Mouse (Mus musculus) cortical plate, adult 2 months (tissue): Measurements from ENCODE around the gene Hoxa11.

Experiments used
- CTCF ChIP-seq: fragments of 200-500 bp; IDR thresholded peaks from 2 replicates; pipeline ENCODE4 v1.5.1; 2011; ENCODE audit warnings: mild to moderate bottlenecking, control low read depth, low read length; ENCODE audit not compliant: insufficient read depth; ENCODE audit errors: extremely low read depth
- POLR2A ChIP-seq: fragments of 200-500 bp; IDR thresholded peaks from 2 replicates; pipeline ENCODE4 v1.6.1; 2011; ENCODE audit warnings: mild to moderate bottlenecking, low read length, control low read depth; ENCODE audit not compliant: insufficient read depth; ENCODE audit errors: extremely low read depth

DNA sequence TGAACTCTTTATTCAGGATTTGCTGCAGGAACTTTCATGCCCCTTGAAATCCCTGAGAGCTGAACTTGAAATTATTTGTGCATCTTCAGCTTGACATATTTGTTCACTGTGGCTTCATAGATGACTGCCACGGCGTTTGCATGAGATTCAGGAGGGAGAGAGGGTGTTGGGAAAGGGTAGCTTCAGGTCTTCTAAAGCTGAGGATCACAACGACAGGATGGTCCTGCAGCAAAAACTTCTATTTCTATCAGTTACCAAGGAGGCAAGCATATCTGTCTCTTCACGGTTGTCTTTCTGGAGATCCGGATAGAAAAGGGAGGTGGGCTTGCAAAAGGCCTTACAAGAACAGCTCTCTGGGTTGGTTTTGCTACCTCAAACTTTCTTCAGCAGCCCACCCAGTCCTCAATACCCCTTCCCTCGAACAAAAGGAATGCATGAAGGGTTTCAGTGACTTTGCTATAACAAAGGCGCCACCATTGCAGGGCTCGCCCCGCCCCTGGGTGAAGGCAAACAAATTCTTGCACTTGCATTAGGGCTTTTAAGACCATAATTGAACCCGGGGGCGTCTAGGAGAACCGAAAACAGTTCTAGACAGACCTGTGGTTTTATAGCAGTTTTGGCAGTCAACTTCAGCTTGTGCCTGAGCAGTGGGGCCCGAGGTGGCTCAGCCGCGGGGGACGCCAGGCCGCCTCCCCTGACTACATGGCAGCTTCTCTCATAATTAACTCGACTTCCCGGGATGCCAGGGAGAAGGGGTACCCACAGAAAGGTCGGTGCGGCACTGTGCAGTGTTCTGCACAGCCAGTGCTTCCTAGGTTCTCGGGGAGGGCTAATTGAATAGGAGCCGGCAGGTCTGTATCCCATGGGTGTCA lies 2.4 kb upstream of the Hoxa11 start:
- no peak for TF ChIP-seq CTCF
- TF ChIP-seq POLR2A: no peak
